In genomic region chrX:11213492-11213891, GRCm38 (mm10) we compare ENCODE assay signal across 9 mouse cellular contexts.
DNase-seq lines count a peak whose midpoint lies in the region; ATAC-seq lines count a peak whose summit lies in the region.
"Had no signal": no experiment of that assay in that cellular context is flagged by ENCODE, and none has a peak within 500 bp of the region (broad histone marks: within the 10 kb centered on the region; RNA-seq: fewer than 3 reads in every experiment).

No protein-coding gene starts in this region.

- H3K4me3 ChIP-seq in forebrain, embryonic 10.5 days: no peak overlapping the region
- H3K4me3 ChIP-seq in forebrain, embryonic 16.5 days (replicated peaks; ENCODE audit: low read length): no peak overlapping the region
- H3K4me3 ChIP-seq: liver, embryonic 13.5 days had no signal

- peak; percentile 35 for DNase-seq in forebrain, embryonic 10.5 days (ENCODE audit: extremely low spot score, low spot score)
- peak; percentile 6 to 65 for DNase-seq in spleen, postnatal 10 days (ENCODE audit: low spot score in 2 of 2)
- DNase-seq in spleen, adult 12 weeks (ENCODE audit: low spot score): no peak
- peak; percentile 71 for DNase-seq in embryo, embryonic 10.5 days (ENCODE audit: low spot score)
- DNase-seq in layer of hippocampus, adult 11-12 months (ENCODE audit: low spot score): peak; percentile 56
- DNase-seq in lung, postnatal 36 days: peak; percentile 69
- peak; percentile 50 for DNase-seq in thymus, postnatal 0 days (ENCODE audit: low spot score)
- DNase-seq: liver, embryonic 13.5 days had no signal

- no peak overlapping the region for H3K9ac ChIP-seq in forebrain, embryonic 16.5 days (replicated peaks; ENCODE audit: low read depth, low read length)
- H3K9ac ChIP-seq: liver, embryonic 13.5 days had no signal

- no peaks in the 10 kb centered on the region for H3K36me3 ChIP-seq in forebrain, embryonic 10.5 days (replicated peaks)
- H3K36me3 ChIP-seq in forebrain, embryonic 16.5 days (ENCODE audit: control insufficient read depth, insufficient read depth): no peaks in the 10 kb centered on the region
- H3K36me3 ChIP-seq: liver, embryonic 13.5 days had no signal

- ATAC-seq in forebrain, embryonic 16.5 days: no peak

- no peak overlapping the region for H3K4me2 ChIP-seq in forebrain, embryonic 16.5 days (ENCODE audit: low read length)
- H3K4me2 ChIP-seq: liver, embryonic 13.5 days had no signal

- H3K27me3 ChIP-seq in forebrain, embryonic 10.5 days (ENCODE audit: poor library complexity, severe bottlenecking): peaks cover 53% of the 10 kb centered on the region
- H3K27me3 ChIP-seq in forebrain, embryonic 16.5 days (replicated peaks; ENCODE audit: control insufficient read depth, insufficient read depth, low read length): no peaks in the 10 kb centered on the region
- H3K27me3 ChIP-seq: liver, embryonic 13.5 days had no signal

- WGBS in forebrain, embryonic 10.5 days: 59% methylated on average over 3 of the region's 3 CpGs
- WGBS in forebrain, embryonic 16.5 days: 67% methylated on average over 3 of the region's 3 CpGs

- H3K9me3 ChIP-seq in forebrain, embryonic 10.5 days: no peaks in the 10 kb centered on the region
- H3K9me3 ChIP-seq in forebrain, embryonic 16.5 days (ENCODE audit: control insufficient read depth, low read length): no peaks in the 10 kb centered on the region
- H3K9me3 ChIP-seq: liver, embryonic 13.5 days had no signal

- H3K27ac ChIP-seq in forebrain, embryonic 10.5 days: no peak overlapping the region
- no peak overlapping the region for H3K27ac ChIP-seq in forebrain, embryonic 16.5 days (ENCODE audit: low read length)
- H3K27ac ChIP-seq: liver, embryonic 13.5 days had no signal

- H3K4me1 ChIP-seq in forebrain, embryonic 10.5 days: no peaks in the 10 kb centered on the region
- no peaks in the 10 kb centered on the region for H3K4me1 ChIP-seq in forebrain, embryonic 16.5 days (replicated peaks; ENCODE audit: control insufficient read depth, insufficient read depth, low read length)
- H3K4me1 ChIP-seq: liver, embryonic 13.5 days had no signal
